Mouse (Mus musculus) brain, embryonic 18.5 days (tissue): ENCODE results near the gene Eif2ak3.

Experiments used
- DNase-seq: peaks from one replicate; pipeline ENCODE4 v3.0.0-alpha.2; 2012; ENCODE audit warnings: low read depth, low spot score

The Eif2ak3 gene

DNA sequence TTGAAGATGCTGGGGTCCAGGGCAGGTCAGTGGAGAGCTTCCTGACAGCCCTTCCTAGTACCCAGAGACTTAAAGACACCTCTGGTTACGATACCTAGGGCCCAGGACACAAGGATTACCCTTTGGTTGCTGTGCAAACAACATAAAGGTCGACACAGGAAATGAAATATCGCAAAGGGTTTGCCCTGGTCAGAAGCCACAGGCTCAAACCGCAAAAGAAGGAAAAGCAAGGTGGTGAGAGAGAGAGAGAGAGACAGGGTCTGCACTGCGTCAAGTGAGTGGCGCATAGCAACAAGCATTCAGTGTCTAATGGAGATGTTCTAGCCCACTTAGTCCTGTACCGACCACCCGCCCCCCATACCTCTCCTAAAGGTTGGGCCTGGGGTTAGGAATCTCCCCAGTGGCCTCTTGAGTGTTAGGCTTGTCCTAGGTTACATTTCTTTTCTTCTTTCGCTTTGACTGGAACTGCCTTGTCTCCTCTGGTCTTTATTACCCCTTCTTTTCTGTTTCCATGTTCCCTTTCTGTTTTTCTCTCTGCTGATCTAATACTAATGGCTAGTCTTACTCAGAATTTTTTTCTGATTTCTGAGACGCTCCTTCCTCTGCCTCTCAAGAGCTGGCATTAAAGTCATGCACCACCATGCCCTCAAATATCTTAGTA, 13.0 kb upstream of the Eif2ak3 start:
- DNase-seq: no peak

DNA sequence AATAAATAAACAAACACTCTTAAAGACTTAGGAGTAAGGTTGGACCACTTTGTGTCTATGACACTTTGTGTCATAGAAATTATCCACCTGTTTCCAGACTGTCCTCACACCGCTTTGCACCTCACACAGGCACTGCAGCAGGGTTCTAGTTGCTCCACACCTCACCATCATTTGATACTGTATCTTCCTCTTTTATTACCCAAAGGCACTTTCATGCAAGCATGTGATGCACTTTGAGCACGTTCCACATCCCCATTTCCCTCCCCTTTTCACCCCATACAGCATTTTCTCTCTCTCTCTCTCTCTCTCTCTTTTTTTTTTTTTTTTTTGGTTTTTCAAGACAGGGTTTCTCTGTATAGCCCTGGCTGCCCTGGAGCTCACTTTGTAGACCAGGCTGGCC, 7.0 kb upstream of the Eif2ak3 start:
- DNase-seq: no peak

- DNase-seq: no peak
Observed at GRCm38 (mm10) chr6:70838532-70838931, 5.8 kb upstream of the Eif2ak3 start.

- DNase-seq: no peak
Observed at GRCm38 (mm10) chr6:70840281-70840680, 4.0 kb upstream of the Eif2ak3 start.

- DNase-seq: no peak
Observed at GRCm38 (mm10) chr6:70842991-70843390, 1.3 kb upstream of the Eif2ak3 start.

DNA sequence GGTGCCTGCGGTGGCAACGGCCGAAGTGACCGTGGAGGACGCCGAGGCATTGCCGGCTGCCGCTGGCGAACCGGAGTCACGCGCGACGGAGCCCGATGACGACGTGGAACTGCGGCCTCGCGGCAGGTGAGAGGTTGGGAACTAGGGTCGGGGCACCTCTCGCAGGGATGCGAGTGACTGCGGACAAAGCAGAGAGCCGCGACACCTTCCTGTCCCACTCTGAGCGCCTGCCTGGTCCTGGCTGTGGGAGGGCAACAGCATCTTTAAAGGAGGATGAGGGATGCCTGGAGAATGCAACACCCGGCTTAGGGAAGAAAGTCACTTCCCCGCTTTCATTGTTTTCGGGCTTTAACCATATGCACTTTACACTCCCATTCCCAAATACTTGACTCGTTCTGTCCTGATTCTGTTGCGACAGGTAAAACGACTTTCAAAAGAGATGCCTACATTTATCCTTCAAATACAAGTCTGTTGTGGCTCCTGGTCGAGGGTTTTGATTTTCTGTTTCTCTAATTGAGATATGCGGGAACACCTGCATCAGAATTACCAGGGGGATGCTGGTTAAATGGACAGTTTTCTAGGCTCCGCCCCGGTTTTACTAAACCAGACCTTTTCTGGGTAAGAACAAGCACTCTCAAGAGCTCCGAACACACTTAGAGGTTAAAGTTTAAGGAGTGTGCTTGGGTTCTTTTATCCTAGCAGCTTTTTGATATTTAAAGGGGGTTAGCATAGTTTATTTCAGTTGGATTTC, 756 bp downstream of the Eif2ak3 start:
- no peak for DNase-seq

DNA sequence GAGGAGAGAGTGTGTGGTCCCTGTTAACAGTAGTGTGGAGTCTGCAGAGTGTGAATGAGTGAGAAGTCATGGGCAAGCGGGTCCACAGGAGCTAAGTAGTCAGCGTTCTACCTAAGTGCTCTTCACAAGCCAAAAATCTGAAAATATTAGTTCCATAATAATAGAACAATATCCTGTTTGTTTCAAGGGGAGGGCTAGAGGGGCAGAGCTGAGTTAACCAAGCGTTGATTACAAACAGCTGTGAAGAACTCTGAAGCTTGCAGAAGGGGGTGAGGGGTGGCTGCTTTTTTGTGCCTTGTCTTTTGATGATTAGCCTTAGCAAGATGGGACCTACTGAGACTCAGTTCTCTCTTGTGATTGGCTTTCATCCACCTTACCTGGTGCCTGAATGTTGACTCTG, 3.1 kb downstream of the Eif2ak3 start:
- no peak for DNase-seq

DNA sequence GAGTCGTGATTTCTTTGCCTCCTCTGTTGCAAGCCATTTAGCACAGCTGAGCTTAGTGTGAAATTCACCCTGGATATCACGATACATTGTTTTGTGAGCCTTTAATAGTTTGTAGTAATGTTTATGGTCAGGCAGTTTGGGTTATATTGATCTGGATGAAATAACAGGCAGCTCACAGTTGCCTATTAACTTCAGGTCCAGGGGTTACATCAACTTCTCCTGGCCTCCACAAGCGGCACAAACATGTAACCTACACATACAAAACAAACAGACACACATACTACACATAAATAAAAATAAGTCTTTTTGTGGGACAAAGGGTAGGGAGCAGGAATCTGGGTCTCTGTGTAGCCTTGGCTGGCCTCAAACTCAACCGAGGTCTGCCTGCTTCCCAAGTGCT, 9.1 kb downstream of the Eif2ak3 start:
- no peak for DNase-seq

GRCm38 (mm10) chr6:70855529-70856309, 11.4 kb downstream of the Eif2ak3 start:
- DNase-seq: no peak

- no peak for DNase-seq
Observed at GRCm38 (mm10) chr6:70862726-70863125, 18.4 kb downstream of the Eif2ak3 start.

GRCm38 (mm10) chr6:70864285-70864684, 20.0 kb downstream of the Eif2ak3 start:
- DNase-seq: no peak

DNA sequence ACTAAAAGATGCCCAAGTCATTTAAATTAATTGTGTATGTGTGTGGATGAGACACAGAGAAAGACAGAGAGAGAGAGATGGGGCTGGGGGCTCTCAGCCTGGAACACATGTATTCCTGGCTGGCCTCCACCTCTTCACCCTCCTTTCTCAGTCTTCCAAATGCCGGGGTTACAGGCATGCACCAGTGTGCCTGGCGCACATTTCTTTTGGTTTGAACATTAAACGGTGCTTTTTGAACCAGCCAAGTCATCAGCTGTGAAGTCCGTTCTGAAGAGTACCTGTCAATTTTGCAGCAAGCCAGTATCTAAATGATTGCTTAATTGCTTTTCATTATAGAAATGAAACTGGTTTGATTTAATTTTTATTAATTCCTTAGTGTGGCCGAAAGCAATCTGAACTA, 22.4 kb downstream of the Eif2ak3 start:
- no peak for DNase-seq

- no peak for DNase-seq
Observed at GRCm38 (mm10) chr6:70867297-70867696, 23.0 kb downstream of the Eif2ak3 start.

- DNase-seq: no peak
Observed at GRCm38 (mm10) chr6:70871511-70871980, 27.2 kb downstream of the Eif2ak3 start.

DNA sequence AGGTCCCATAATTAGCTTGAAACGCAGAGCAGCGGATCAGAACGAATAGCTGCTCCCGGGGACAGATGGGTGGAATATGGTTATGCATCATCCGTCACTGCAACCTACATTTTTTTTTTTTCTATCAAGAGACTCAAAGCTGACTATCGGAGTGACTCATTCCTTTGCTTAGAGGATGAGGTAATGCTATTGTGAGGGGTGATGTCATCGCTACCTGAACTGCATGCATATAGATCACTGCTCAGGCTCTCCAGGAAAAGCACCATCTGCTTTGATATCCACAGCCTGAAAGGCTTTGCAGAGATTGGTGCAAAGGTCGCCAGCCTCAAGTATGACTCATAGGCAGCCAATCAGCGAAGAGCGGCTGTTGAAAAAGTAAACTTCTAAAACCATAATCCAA, 27.8 kb downstream of the Eif2ak3 start:
- DNase-seq: peak; percentile 14

GRCm38 (mm10) chr6:70872570-70872969, 28.3 kb downstream of the Eif2ak3 start:
- no peak for DNase-seq

GRCm38 (mm10) chr6:70874035-70874775, 29.9 kb downstream of the Eif2ak3 start:
- DNase-seq: no peak

GRCm38 (mm10) chr6:70875017-70875416, 30.7 kb downstream of the Eif2ak3 start:
- DNase-seq: no peak

DNA sequence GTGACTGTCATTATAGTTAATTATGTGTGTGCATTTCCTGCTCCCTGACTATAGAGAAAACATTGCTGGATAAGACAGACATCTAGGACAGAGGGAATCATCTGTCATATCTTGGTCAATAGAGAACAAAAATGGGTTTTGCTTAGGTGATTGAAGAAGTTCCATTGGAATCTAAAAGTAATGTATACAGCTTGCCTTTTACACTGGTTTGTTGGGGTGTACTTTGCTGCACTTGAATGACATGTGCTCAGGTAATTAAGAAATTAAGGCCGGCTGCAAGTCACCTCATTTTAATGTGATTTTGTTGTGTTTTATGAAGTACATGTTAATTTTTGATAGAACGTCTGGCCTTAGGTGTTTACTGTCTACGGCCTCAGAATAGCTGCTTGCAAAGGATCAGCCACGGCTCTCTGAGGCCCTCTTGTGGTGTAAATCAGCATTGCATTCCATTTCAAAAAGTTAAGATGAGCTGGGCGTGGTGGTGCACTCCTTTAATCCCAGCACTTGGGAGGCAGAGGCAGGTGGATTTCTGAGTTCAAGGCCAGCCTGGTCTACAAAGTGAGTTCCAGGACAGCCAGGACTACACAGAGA, 36.5 kb downstream of the Eif2ak3 start:
- DNase-seq: peak; percentile 20

GRCm38 (mm10) chr6:70887993-70888392, 43.7 kb downstream of the Eif2ak3 start:
- DNase-seq: no peak

- no peak for DNase-seq
Observed at GRCm38 (mm10) chr6:70898166-70898565, 53.9 kb downstream of the Eif2ak3 start.
